ENCODE assay signal across 21 mouse cellular contexts in the genomic region with DNA sequence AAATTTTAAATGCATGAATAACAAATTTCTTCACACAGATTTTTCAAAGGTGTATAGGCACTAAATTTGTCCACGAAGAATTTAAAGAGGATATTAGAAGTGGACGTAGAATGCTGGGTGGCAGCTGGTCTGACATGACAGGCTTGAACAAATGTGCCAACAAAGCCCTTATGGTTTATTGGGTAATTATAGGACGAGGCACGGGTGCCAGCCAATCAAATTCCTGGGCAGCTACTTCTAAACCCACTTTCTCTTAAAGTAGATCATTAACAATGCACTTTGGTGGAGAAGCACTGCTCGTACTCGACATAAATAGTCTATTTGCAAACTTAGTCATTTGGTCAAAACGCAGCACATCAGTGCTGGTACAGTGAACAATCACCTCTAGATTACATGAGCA.
DNase-seq lines count a peak whose midpoint lies in the region; ATAC-seq and TF ChIP-seq lines count a peak whose summit lies in the region.
"Had no signal": no experiment of that assay in that cellular context is flagged by ENCODE, and none has a peak within 500 bp of the region (broad histone marks: within the 10 kb centered on the region; RNA-seq: fewer than 3 reads in every experiment).

No protein-coding gene starts in this region.

- no peak overlapping the region for H3K27ac ChIP-seq in forebrain, embryonic 13.5 days
- H3K27ac ChIP-seq in forebrain, embryonic 12.5 days: no peak overlapping the region
- H3K27ac ChIP-seq in midbrain, postnatal 0 days (ENCODE audit: low read depth, low read length): no peak overlapping the region
- no peak overlapping the region for H3K27ac ChIP-seq in midbrain, embryonic 13.5 days
- no peak overlapping the region for H3K27ac ChIP-seq in forebrain, postnatal 0 days (ENCODE audit: low read depth, low read length)
- H3K27ac ChIP-seq: embryonic facial prominence, embryonic 13.5 days; heart, embryonic 10.5 days; hindbrain, embryonic 12.5 days; intestine, embryonic 15.5 days had no signal

- WGBS in forebrain, embryonic 13.5 days: 50% methylated on average over 7 of the region's 7 CpGs
- 71% methylated on average over 7 of the region's 7 CpGs for WGBS in forebrain, embryonic 12.5 days
- 82% methylated on average over 7 of the region's 7 CpGs for WGBS in midbrain, postnatal 0 days
- WGBS in midbrain, embryonic 13.5 days: 84% methylated on average over 7 of the region's 7 CpGs
- WGBS in forebrain, postnatal 0 days: 31% methylated on average over 7 of the region's 7 CpGs

- peak; percentile 8 for DNase-seq in layer of hippocampus, adult 9-11 months
- no peak for DNase-seq in layer of hippocampus, adult 11-12 months (ENCODE audit: low spot score)
- DNase-seq in midbrain, postnatal 0 days (ENCODE audit: low spot score): peak; percentile 21
- peak; percentile 28 for DNase-seq in forebrain, postnatal 0 days
- DNase-seq: adrenal gland, postnatal 14 days; cerebellum, adult 8-10 months; cerebellum, postnatal 36 days; gastrocnemius, postnatal 10 days; heart, adult 18-20 months; heart, postnatal 10 days; heart, postnatal 4 days had no signal

- H3K27me3 ChIP-seq in forebrain, embryonic 13.5 days: no peaks in the 10 kb centered on the region
- no peaks in the 10 kb centered on the region for H3K27me3 ChIP-seq in forebrain, embryonic 12.5 days
- no peaks in the 10 kb centered on the region for H3K27me3 ChIP-seq in midbrain, postnatal 0 days (ENCODE audit: insufficient read depth, low read length)
- H3K27me3 ChIP-seq in midbrain, embryonic 13.5 days: no peaks in the 10 kb centered on the region
- H3K27me3 ChIP-seq in forebrain, postnatal 0 days (ENCODE audit: insufficient read depth, low read length): no peaks in the 10 kb centered on the region
- H3K27me3 ChIP-seq: CH12.LX; embryonic facial prominence, embryonic 13.5 days; hindbrain, embryonic 12.5 days; intestine, embryonic 15.5 days had no signal

- H3K4me3 ChIP-seq in forebrain, embryonic 13.5 days: no peak overlapping the region
- H3K4me3 ChIP-seq in forebrain, embryonic 12.5 days (replicated peaks): no peak overlapping the region
- no peak overlapping the region for H3K4me3 ChIP-seq in midbrain, postnatal 0 days (ENCODE audit: low read depth, low read length)
- no peak overlapping the region for H3K4me3 ChIP-seq in midbrain, embryonic 13.5 days (replicated peaks)
- no peak overlapping the region for H3K4me3 ChIP-seq in forebrain, postnatal 0 days (ENCODE audit: low read depth, low read length)
- H3K4me3 ChIP-seq: embryonic facial prominence, embryonic 13.5 days; heart, embryonic 10.5 days; hindbrain, embryonic 12.5 days; intestine, embryonic 15.5 days had no signal

- H3K4me1 ChIP-seq in forebrain, embryonic 13.5 days: no peaks in the 10 kb centered on the region
- no peaks in the 10 kb centered on the region for H3K4me1 ChIP-seq in forebrain, embryonic 12.5 days
- no peaks in the 10 kb centered on the region for H3K4me1 ChIP-seq in midbrain, postnatal 0 days (ENCODE audit: insufficient read depth, low read length)
- H3K4me1 ChIP-seq in midbrain, embryonic 13.5 days (replicated peaks): no peaks in the 10 kb centered on the region
- no peaks in the 10 kb centered on the region for H3K4me1 ChIP-seq in forebrain, postnatal 0 days (ENCODE audit: insufficient read depth)
- H3K4me1 ChIP-seq: embryonic facial prominence, embryonic 13.5 days; heart, embryonic 10.5 days; hindbrain, embryonic 12.5 days; intestine, embryonic 15.5 days had no signal

- H3K9ac ChIP-seq in forebrain, embryonic 13.5 days: no peak overlapping the region
- H3K9ac ChIP-seq in forebrain, embryonic 12.5 days: no peak overlapping the region
- no peak overlapping the region for H3K9ac ChIP-seq in midbrain, postnatal 0 days (replicated peaks; ENCODE audit: low read length, poor library complexity, severe bottlenecking)
- no peak overlapping the region for H3K9ac ChIP-seq in midbrain, embryonic 13.5 days (replicated peaks)
- no peak overlapping the region for H3K9ac ChIP-seq in forebrain, postnatal 0 days
- H3K9ac ChIP-seq: embryonic facial prominence, embryonic 13.5 days; hindbrain, embryonic 12.5 days; intestine, embryonic 15.5 days had no signal

- ATAC-seq in forebrain, embryonic 13.5 days: peak; percentile 61; the same call in 1 of the 2 replicates
- no peak for ATAC-seq in forebrain, embryonic 12.5 days (ENCODE audit: low FRiP score)
- ATAC-seq in midbrain, postnatal 0 days (ENCODE audit: low FRiP score): no peak
- no peak for ATAC-seq in midbrain, embryonic 13.5 days
- ATAC-seq in forebrain, postnatal 0 days: no peak; the same call in 1 of the 2 replicates
- ATAC-seq: activated CD4-positive, CD25-positive, alpha-beta regulatory T cell, adult 4 months; intestine, embryonic 15.5 days; Patski had no signal

- H3K4me2 ChIP-seq in forebrain, embryonic 13.5 days: no peak overlapping the region
- H3K4me2 ChIP-seq in forebrain, embryonic 12.5 days: no peak overlapping the region
- H3K4me2 ChIP-seq in midbrain, postnatal 0 days (ENCODE audit: low read depth, low read length, poor library complexity, severe bottlenecking): no peak overlapping the region
- no peak overlapping the region for H3K4me2 ChIP-seq in midbrain, embryonic 13.5 days (replicated peaks)
- no peak overlapping the region for H3K4me2 ChIP-seq in forebrain, postnatal 0 days (ENCODE audit: low read depth)
- H3K4me2 ChIP-seq: embryonic facial prominence, embryonic 13.5 days; hindbrain, embryonic 12.5 days; intestine, embryonic 15.5 days had no signal

- TF ChIP-seq CTCF in midbrain, postnatal 0 days (IDR thresholded peaks at IDR 0.05): no peak
- no peak for TF ChIP-seq CTCF in forebrain, postnatal 0 days (IDR thresholded peaks at IDR 0.05; ENCODE audit: low read depth)

- no peaks in the 10 kb centered on the region for H3K9me3 ChIP-seq in forebrain, embryonic 13.5 days (replicated peaks)
- no peaks in the 10 kb centered on the region for H3K9me3 ChIP-seq in forebrain, embryonic 12.5 days
- H3K9me3 ChIP-seq in midbrain, postnatal 0 days (ENCODE audit: low read length): no peaks in the 10 kb centered on the region
- H3K9me3 ChIP-seq in midbrain, embryonic 13.5 days: no peaks in the 10 kb centered on the region
- no peaks in the 10 kb centered on the region for H3K9me3 ChIP-seq in forebrain, postnatal 0 days (ENCODE audit: low read length)
- H3K9me3 ChIP-seq: embryonic facial prominence, embryonic 13.5 days; heart, embryonic 10.5 days; hindbrain, embryonic 12.5 days; intestine, embryonic 15.5 days had no signal

- H3K36me3 ChIP-seq in forebrain, embryonic 13.5 days (ENCODE audit: poor library complexity, severe bottlenecking): no peaks in the 10 kb centered on the region
- no peaks in the 10 kb centered on the region for H3K36me3 ChIP-seq in forebrain, embryonic 12.5 days (replicated peaks)
- H3K36me3 ChIP-seq in midbrain, postnatal 0 days (ENCODE audit: insufficient read depth, low read length): no peaks in the 10 kb centered on the region
- H3K36me3 ChIP-seq in midbrain, embryonic 13.5 days: no peaks in the 10 kb centered on the region
- H3K36me3 ChIP-seq in forebrain, postnatal 0 days (ENCODE audit: insufficient read depth): no peaks in the 10 kb centered on the region
- H3K36me3 ChIP-seq: embryonic facial prominence, embryonic 13.5 days; heart, embryonic 10.5 days; hindbrain, embryonic 12.5 days; intestine, embryonic 15.5 days had no signal
